Mouse (Mus musculus) ES-Bruce4 (cell line): ENCODE data around the gene Hsh2d.

Experiments used
- EP300 ChIP-seq: IDR thresholded peaks from 2 replicates; pipeline ENCODE4 v1.6.1; 2011; ENCODE audit warnings: low read depth, low read length; ENCODE audit not compliant: insufficient read depth
- POLR2A ChIP-seq: IDR thresholded peaks from one replicate; pipeline ENCODE4 v1.8.1; 2011; ENCODE audit warnings: low read length; ENCODE audit not compliant: insufficient read depth

DNA sequence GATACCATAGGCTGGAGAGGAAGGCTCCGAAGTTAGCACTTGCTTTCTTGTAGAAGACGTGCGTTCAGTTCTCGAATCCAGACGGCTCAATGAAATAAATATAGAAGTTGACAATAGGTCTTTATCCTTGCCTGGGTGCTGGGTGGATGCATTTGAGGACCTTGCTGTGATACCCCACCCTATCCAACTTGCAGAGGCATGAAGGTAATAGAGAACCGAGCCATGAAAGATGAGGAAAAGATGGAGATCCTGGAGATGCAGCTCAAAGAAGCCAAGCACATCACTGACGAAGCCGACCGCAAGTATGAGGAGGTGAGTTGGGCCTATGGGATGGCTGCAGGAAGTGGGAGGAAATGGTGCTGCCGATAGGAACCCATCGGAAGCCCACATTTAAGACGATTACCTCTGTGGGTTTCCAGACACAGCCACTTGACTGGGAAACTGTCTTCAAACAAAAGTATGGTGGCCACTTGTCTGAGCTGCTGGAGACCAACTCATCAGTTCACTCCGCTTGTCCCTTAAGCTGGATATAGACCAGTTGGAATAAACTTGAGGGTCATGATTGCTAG lies 46.1 kb upstream of the Hsh2d start:
- TF ChIP-seq EP300 = no peak
- no peak for TF ChIP-seq POLR2A
